Mouse (Mus musculus): ENCODE results near the gene Sfxn5.

- TF ChIP-seq CTCF (IDR thresholded peaks at IDR 0.05; ENCODE audit: control insufficient read depth, insufficient read depth, low read length), result no peak
- no peak for TF ChIP-seq POLR2A (IDR thresholded peaks at IDR 0.05; ENCODE audit: borderline replicate concordance, control insufficient read depth, low read depth, low read length)
Observed at GRCm38 (mm10) chr6:85381648-85382020, 48.4 kb upstream of the Sfxn5 start.

All from bone marrow, adult 2 months (tissue).